Mouse (Mus musculus): Measurements from ENCODE around the gene Nup54.

Gene Nup54

GRCm38 (mm10) chr5:92376795-92377405 is 58.1 kb downstream of the Nup54 start:
- DNase-seq (ENCODE audit: low spot score): no peak

GRCm38 (mm10) chr5:92375368-92375767 is 59.7 kb downstream of the Nup54 start:
- peak; percentile 56 for DNase-seq (ENCODE audit: low spot score)

- peak; percentile 32 for DNase-seq (ENCODE audit: low spot score)
These were observed 60.3 kb downstream of the Nup54 start for GRCm38 (mm10) chr5:92374721-92375142.

- no peak for DNase-seq (ENCODE audit: low spot score)
These were observed 62.4 kb downstream of the Nup54 start for GRCm38 (mm10) chr5:92372605-92373004.

- DNase-seq (ENCODE audit: low spot score): no peak
These were observed 63.5 kb downstream of the Nup54 start for GRCm38 (mm10) chr5:92371361-92371976.

- no peak for DNase-seq (ENCODE audit: low spot score)
These were observed 64.1 kb downstream of the Nup54 start for GRCm38 (mm10) chr5:92370891-92371290.

GRCm38 (mm10) chr5:92370392-92370791 is 64.6 kb downstream of the Nup54 start:
- no peak for DNase-seq (ENCODE audit: low spot score)

GRCm38 (mm10) chr5:92369151-92369994 is 65.6 kb downstream of the Nup54 start:
- no peak for DNase-seq (ENCODE audit: low spot score)

- no peak for DNase-seq (ENCODE audit: low spot score)
These were observed 66.6 kb downstream of the Nup54 start for GRCm38 (mm10) chr5:92368392-92368791.

- DNase-seq (ENCODE audit: low spot score): no peak
These were observed 68.5 kb downstream of the Nup54 start for GRCm38 (mm10) chr5:92366565-92366964.

All from lung, postnatal 25 days (tissue).